Mouse (Mus musculus): ENCODE results near the gene Rin3.
"Not testable (repeated sequence)": the region's sequence is repeated elsewhere in the genome, so short reads cannot be mapped to it uniquely, and the experiment has no call there.

The Rin3 gene

DNA sequence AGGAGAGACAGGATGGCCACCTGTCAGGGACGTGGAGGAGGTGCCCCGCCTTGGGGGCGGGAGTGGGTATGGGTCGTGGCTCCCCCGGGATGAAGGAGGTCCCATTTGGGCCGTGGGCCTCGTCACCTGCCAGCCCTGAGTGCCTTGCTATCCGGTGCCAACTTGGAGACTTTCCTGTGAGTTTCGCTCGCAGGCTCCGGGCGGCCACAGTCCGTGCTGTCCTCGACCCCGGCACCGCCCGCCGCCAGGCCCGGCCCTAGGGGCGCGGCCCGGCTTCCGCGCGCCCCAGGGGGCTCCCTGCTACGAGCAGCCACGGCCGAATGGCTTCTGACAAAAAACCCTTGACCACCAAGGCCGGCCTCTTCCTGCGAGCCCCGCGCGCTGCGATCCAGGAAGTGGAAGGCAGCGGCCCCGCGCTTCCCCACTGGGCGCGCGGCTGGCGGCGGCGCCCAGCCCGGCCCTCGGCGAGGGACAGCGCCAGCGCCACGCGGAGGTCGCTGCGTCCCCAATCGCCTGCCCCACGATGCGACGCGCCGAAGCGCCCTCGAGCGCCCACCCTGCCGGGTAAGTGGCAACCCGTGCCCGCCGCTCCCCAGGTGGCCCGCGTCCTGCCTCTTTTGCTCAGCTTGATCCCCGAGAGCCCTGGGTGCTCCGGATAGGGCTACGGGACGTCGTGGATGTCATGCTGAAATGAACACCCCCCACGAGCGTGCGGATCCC is at the start of gene Rin3:
Gene Rin3, plus strand, starts transcription at position 286 of the 720 bp plus-strand sequence.
- peak; percentile 71 for DNase-seq (ENCODE audit: low spot score)

DNA sequence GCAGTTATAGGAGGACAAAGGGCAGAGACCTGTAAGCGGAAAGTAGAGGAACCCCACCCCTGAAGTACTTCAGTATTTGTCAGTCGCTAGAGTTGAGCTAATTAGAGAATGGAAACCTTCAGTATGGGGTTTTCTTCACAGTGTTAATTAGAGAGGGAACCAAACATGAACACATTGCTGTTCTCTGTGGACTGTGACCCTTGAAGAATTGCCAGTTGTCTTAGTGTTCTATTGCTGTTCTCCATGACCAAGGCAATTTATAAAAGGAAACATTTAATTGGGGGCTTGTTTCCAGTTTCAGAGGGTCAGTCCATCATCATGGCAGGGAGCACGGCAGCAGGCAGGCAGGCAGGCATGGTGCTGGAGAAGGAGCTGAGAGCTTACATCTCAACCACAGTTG is 47.3 kb upstream of the Rin3 start:
- DNase-seq (ENCODE audit: low spot score) = no peak

- no peak for DNase-seq (ENCODE audit: low spot score)
Observed at GRCm38 (mm10) chr12:102236317-102236716, 46.5 kb upstream of the Rin3 start.

DNA sequence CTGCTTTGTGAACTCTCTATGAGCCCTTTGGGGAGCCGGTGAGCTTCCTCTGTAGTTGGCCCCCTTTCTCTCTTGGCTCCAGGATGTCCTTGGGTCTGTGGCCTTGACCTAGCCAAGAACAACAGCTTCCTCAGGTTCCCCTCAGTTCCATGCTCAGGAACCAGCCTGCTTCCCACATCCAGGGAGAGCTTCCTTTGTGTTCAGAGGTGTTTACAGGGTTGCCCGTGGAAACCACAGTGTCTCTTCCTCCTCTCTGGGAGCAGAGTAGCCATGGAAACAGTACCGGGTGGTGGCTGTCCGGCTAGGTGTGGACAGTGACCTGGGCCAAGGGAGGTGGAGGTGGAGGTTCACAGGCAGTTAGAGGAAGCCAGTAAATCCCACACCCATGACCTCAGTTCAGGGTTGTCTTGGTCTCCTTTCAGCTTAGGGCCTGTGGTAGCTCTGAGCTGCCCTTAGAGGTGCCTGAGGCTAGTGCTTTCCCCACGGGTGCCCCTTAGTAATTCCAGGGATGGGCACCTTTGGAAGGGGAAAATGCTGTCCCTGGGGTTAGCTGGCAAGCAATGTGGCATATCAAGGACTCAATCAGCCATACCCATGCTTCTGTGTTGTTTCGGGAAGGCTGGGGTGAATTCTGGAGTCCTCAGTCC is 40.6 kb upstream of the Rin3 start:
- DNase-seq (ENCODE audit: low spot score) = peak; percentile 5

DNA sequence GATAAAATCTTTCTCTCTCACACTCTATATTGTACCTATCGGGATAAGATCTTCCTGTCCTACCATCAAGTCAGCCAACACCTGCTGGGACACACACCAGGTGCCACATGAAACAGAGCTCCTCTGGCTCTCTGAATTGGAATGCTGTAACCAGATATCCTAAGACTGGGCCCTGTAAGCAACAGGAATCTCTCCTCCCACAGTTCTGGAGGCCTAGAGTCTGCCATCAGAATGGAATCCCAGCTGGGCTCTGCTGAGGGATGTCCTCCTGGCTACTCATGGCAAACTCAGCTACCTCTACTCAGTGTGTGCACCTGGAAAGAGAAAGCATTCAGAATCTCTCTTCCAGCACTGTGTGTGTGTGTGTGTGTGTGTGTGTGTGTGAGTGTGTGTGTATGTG is 38.9 kb upstream of the Rin3 start:
- DNase-seq (ENCODE audit: low spot score) = no peak

GRCm38 (mm10) chr12:102246226-102246625 is 36.6 kb upstream of the Rin3 start:
- no peak for DNase-seq (ENCODE audit: low spot score)

- no peak for DNase-seq (ENCODE audit: low spot score)
Observed at GRCm38 (mm10) chr12:102248104-102248503, 34.7 kb upstream of the Rin3 start.

DNA sequence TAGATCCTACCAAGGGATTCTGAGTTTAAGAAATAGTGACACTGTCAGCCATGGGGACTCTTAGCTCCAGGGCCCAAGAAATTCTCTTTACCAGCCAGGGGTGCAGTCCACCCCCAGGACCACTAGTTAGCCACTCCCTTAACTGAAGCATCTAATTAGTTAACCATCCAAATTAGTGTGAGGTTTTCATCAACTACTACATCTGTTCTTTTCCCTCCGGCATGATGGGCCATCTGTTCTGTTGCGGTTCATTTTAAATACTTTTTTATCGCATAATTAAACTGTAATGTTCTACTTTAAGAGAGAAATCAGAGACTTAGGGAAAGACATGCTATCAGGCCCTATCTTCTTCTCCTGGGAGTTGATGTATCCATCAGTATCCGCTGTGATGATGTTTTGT is 32.5 kb upstream of the Rin3 start:
- no peak for DNase-seq (ENCODE audit: low spot score)

- no peak for DNase-seq (ENCODE audit: low spot score)
Observed at GRCm38 (mm10) chr12:102251070-102251469, 31.8 kb upstream of the Rin3 start.

DNA sequence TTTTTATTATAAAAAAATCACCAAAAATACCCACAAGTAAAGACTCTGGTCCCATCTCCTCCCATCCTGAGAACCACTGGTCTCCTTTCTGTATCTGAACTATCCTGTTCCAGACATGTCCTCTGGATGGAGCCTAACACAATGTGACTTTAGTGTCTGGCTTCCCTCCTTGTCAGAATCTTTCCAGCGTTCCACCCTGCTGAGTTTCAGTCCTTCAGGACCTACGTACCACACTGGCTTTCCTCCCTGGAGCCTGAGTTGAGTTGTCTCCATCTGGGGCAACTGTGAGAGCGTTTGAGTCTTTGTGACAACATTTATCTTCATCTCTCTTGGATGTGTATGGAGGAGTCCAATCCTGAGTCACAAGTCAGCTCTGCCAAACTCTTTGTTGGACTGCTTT is 30.9 kb upstream of the Rin3 start:
- DNase-seq (ENCODE audit: low spot score) = no peak

DNA sequence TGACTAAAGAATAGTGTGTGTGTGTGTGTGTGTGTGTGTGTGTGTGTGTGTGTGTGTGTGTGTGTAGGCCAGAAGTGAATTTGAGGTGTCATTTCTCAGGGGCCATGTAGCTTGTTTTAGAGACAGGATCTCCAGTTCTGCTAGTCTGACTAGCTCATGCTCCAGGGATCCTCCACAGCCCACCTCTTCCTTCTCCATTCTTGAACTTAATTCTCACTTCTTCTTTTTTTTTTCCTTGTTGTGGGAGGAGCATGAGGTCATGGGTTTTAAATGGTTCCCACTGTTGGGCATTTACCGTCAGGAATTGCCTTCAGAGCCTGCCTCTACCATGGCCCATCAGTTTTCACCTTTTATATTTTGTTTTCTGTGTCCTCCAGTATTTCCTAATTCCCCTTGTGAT is 30.3 kb upstream of the Rin3 start:
- no peak for DNase-seq (ENCODE audit: low spot score)

GRCm38 (mm10) chr12:102255012-102255411 is 27.8 kb upstream of the Rin3 start:
- DNase-seq (ENCODE audit: low spot score) = no peak

DNA sequence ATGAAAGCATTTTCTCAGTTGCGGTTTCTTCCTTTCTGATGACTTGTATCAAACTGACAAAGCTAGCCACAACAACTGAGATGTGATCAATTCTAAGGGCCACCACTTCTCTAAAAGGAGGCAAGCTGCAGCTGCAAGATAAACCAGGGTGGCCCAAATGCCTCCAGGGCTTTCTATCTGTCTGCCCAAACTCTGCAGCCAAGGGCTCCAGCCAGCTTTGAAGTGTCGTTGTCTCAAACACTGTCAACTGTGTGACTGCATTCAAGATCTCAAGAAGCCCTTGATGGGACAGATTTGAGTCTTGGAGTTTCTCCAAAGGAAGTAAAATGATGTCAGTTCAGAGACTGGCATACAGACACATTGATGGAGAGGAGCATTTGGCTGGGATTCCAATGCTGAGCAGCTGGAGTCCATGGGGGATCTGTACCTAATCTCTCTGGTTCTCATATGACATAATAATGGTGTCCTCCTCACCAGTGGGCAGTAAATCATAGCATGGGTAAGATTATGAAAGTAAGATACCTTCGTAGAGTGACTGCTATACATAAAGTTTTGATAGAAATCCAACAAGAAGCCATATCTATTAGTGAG is 24.2 kb upstream of the Rin3 start:
- no peak for DNase-seq (ENCODE audit: low spot score)

GRCm38 (mm10) chr12:102261933-102262396 is 20.9 kb upstream of the Rin3 start:
- peak; percentile 83 for DNase-seq (ENCODE audit: low spot score)

DNA sequence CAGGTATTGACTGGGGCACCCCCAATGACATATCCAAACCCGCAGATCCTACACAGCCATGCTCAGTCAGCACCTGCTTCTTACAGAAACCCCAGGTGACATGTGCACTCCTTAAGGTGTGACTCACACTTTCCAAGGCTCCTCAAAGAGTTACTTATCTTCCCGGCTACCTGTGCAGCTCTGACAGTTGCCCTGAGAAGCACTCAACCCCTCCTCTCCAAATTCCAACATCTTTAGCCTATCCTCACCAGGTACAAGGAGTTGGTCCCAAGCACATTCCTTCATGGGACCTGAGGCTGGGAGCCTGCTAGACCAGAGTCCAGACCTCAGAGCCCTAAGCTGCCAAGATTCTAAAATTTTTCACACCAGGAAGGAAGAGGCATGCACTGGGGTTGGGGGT is 20.0 kb upstream of the Rin3 start:
- DNase-seq (ENCODE audit: low spot score) = no peak

GRCm38 (mm10) chr12:102263249-102263648 is 19.6 kb upstream of the Rin3 start:
- no peak for DNase-seq (ENCODE audit: low spot score)

GRCm38 (mm10) chr12:102266433-102266832 is 16.4 kb upstream of the Rin3 start:
- no peak for DNase-seq (ENCODE audit: low spot score)

GRCm38 (mm10) chr12:102269144-102269543 is 13.7 kb upstream of the Rin3 start:
- no peak for DNase-seq (ENCODE audit: low spot score)

- no peak for DNase-seq (ENCODE audit: low spot score)
Observed at GRCm38 (mm10) chr12:102270776-102271405, 12.0 kb upstream of the Rin3 start.

- DNase-seq (ENCODE audit: low spot score) = no peak
Observed at GRCm38 (mm10) chr12:102271447-102271846, 11.4 kb upstream of the Rin3 start.

GRCm38 (mm10) chr12:102275833-102276443 is 6.9 kb upstream of the Rin3 start:
- no peak for DNase-seq (ENCODE audit: low spot score)

DNA sequence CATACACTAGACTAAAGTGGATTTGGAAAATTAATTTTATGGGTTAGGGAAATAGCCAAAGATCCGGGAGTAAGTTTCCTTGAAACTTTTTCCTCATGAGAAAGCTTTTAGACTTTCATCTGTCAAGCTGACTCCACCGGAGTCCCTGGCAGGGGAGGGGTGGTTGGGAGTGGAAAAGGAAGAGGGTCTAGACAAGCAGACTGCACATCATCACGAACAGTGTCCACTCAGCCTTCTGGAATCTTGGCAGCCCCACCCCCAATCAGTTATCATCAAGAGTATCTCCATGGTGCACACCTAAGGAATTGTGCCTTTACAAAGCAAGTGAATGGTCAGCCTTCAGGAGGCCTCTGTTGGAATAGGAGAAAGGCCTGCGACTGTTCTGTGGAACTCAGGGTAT is 2.6 kb upstream of the Rin3 start:
- DNase-seq (ENCODE audit: low spot score) = not testable (repeated sequence)
